Mouse (Mus musculus): ENCODE measurements at regions not wholly inside any gene's neighbourhood (a gene's known extent, or its start where the extent isn't known, plus 50 kb on each side); places are given as distances from the start of the nearest gene placed in this dataset.

DNA sequence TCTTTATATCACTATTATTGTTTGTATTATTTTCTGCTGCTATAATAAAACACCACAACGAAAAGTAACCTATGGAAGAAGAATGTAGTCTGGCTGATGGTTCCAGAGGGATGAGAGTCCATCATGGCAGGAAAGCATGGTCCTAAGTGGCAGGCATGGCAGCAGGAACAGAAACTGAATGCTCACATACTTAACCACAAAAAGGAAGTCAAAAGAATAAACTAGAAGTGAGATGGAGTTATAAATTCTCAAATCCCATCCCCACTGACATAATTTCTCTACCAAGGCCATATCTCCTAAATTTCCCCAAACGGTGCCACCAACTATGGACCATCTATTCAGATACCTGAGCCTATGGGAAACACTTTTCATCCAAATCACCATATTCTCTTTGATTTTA, 408.7 kb upstream of the Cnksr2 start:
- Histone ChIP-seq H3K4me1 (ENCODE audit: control insufficient read depth, insufficient read depth, low read length) (no peaks in the 10 kb centered on the region), H3K27me3 (replicated peaks; ENCODE audit: control insufficient read depth, insufficient read depth, low read length) (no peaks in the 10 kb centered on the region), H3K9ac (ENCODE audit: low read length) (no peak overlapping the region), H3K4me2 (ENCODE audit: low read length) (no peak overlapping the region), H3K36me3 (ENCODE audit: control insufficient read depth, insufficient read depth, low read length) (no peaks in the 10 kb centered on the region), H3K4me3 (ENCODE audit: low read depth, low read length) (no peak overlapping the region), H3K9me3 (replicated peaks; ENCODE audit: control insufficient read depth, low read length) (no peaks in the 10 kb centered on the region), H3K27ac (ENCODE audit: low read depth, low read length) (no peak overlapping the region)
- no peak for ATAC-seq
- 80% methylated on average over 2 of the region's 2 CpGs for WGBS
- no peak for DNase-seq (ENCODE audit: low spot score)

DNA sequence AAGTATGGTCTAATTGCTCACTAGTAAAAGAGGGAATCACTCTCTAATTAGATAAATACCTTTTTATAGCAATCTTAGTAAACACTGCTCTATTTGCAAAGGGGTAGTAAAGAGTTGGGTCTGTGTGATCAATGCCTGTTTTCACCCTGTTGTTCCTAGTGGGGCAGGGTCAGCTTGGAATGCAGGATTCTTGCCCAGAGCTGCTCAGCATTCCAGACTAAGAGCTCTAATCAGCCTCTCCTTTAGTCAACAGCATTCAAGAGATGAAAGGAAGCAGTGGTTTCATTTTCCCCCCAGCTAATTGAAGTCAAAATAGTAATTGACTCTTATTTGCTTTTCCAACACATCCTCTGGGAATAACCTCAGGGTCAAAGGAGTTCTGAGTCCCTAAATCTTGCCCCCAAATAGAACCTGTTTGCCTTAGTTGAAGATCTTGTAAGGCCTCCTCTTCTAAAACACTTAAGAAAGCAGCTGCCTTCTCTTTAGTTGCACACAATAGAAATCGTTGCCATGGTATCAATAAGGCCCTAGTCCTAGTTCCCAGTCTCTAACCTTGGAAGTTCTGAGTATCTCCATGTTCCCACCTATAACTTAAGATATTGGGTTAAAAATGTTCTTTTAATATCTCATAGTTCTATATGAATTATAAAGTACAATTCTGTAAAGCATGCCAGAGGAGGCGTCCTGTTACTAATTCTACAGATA, 380.6 kb upstream of the Cnksr2 start:
- Histone ChIP-seq H3K4me1 (ENCODE audit: control insufficient read depth, insufficient read depth, low read length) (no peaks in the 10 kb centered on the region), H3K27me3 (replicated peaks; ENCODE audit: control insufficient read depth, insufficient read depth, low read length) (no peaks in the 10 kb centered on the region), H3K4me3 (ENCODE audit: low read depth, low read length) (no peak overlapping the region), H3K4me2 (ENCODE audit: low read length) (no peak overlapping the region), H3K9me3 (replicated peaks; ENCODE audit: control insufficient read depth, low read length) (no peaks in the 10 kb centered on the region), H3K9ac (ENCODE audit: low read length) (no peak overlapping the region), H3K36me3 (ENCODE audit: control insufficient read depth, insufficient read depth, low read length) (no peaks in the 10 kb centered on the region), H3K27ac (ENCODE audit: low read depth, low read length) (no peak overlapping the region)
- peak; percentile 34; the same call in 1 of the 2 replicates for ATAC-seq
- WGBS = 58% methylated on average over 2 of the region's 2 CpGs
- peak; percentile 4 for DNase-seq (ENCODE audit: low spot score)

GRCm38 (mm10) chrX:158394184-158394894, 351.2 kb upstream of the Cnksr2 start:
- H3K9ac ChIP-seq (ENCODE audit: low read length) = no peak overlapping the region
- no peaks in the 10 kb centered on the region for H3K36me3 ChIP-seq (ENCODE audit: control insufficient read depth, insufficient read depth, low read length)
- no peak overlapping the region for H3K4me3 ChIP-seq (ENCODE audit: low read depth, low read length)
- H3K4me1 ChIP-seq (ENCODE audit: control insufficient read depth, insufficient read depth, low read length) = no peaks in the 10 kb centered on the region
- no peaks in the 10 kb centered on the region for H3K9me3 ChIP-seq (replicated peaks; ENCODE audit: control insufficient read depth, low read length)
- no peak overlapping the region for H3K4me2 ChIP-seq (ENCODE audit: low read length)
- 85% methylated on average over 4 of the region's 4 CpGs for WGBS
- no peaks in the 10 kb centered on the region for H3K27me3 ChIP-seq (replicated peaks; ENCODE audit: control insufficient read depth, insufficient read depth, low read length)
- H3K27ac ChIP-seq (ENCODE audit: low read depth, low read length) = no peak overlapping the region
- ATAC-seq (no peak), DNase-seq (ENCODE audit: low spot score) (no peak)

DNA sequence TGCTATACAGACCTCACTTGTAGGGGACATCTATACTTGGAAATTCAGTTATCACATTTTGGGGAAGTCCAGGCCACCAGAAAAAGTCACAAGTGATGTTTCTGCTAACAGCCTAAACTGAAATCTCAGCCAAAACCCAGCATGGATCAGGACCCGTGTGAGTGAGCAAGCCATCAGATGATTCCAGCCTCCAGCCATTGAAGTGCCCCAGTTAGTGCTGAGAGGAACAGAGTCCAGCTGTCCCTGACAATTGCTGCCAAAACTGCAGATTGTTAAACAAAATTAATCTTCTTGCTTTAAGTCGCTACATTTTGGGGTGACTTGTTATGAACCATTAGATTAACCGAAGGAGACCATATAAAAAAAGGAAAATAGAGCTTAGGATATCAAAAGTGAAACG, 332.7 kb upstream of the Cnksr2 start:
- ATAC-seq (no peak), DNase-seq (ENCODE audit: low spot score) (peak; percentile 3)
- H3K27me3 ChIP-seq (replicated peaks; ENCODE audit: control insufficient read depth, insufficient read depth, low read length) = no peaks in the 10 kb centered on the region
- WGBS = 68% methylated on average over 4 of the region's 4 CpGs
- no peak overlapping the region for H3K27ac ChIP-seq (ENCODE audit: low read depth, low read length)
- H3K4me1 ChIP-seq (ENCODE audit: control insufficient read depth, insufficient read depth, low read length) = no peaks in the 10 kb centered on the region
- H3K9me3 ChIP-seq (replicated peaks; ENCODE audit: control insufficient read depth, low read length) = no peaks in the 10 kb centered on the region
- H3K36me3 ChIP-seq (ENCODE audit: control insufficient read depth, insufficient read depth, low read length) = no peaks in the 10 kb centered on the region
- H3K4me3 ChIP-seq (ENCODE audit: low read depth, low read length) = no peak overlapping the region
- H3K4me2 ChIP-seq (ENCODE audit: low read length) = no peak overlapping the region
- no peak overlapping the region for H3K9ac ChIP-seq (ENCODE audit: low read length)

- Histone ChIP-seq H3K9ac (ENCODE audit: low read length) (no peak overlapping the region), H3K27ac (ENCODE audit: low read depth, low read length) (no peak overlapping the region), H3K4me1 (ENCODE audit: control insufficient read depth, insufficient read depth, low read length) (no peaks in the 10 kb centered on the region), H3K27me3 (replicated peaks; ENCODE audit: control insufficient read depth, insufficient read depth, low read length) (no peaks in the 10 kb centered on the region), H3K4me2 (ENCODE audit: low read length) (no peak overlapping the region), H3K9me3 (replicated peaks; ENCODE audit: control insufficient read depth, low read length) (no peaks in the 10 kb centered on the region), H3K4me3 (ENCODE audit: low read depth, low read length) (no peak overlapping the region), H3K36me3 (ENCODE audit: control insufficient read depth, insufficient read depth, low read length) (no peaks in the 10 kb centered on the region)
- DNase-seq (ENCODE audit: low spot score) (no peak), ATAC-seq (no peak)
- WGBS = 74% methylated on average over 2 of the region's 2 CpGs
Observed at GRCm38 (mm10) chrX:158373219-158373618, 330.1 kb upstream of the Cnksr2 start.
